Mouse (Mus musculus) induced T-regulatory cell, adult 2 months (primary cell): ENCODE data around the gene Sacm1l.

Experiments
- DNase-seq: peaks from one replicate; pipeline ENCODE4 v3.0.0-alpha.2; 2012; ENCODE audit warnings: low read depth

The Sacm1l gene

DNA sequence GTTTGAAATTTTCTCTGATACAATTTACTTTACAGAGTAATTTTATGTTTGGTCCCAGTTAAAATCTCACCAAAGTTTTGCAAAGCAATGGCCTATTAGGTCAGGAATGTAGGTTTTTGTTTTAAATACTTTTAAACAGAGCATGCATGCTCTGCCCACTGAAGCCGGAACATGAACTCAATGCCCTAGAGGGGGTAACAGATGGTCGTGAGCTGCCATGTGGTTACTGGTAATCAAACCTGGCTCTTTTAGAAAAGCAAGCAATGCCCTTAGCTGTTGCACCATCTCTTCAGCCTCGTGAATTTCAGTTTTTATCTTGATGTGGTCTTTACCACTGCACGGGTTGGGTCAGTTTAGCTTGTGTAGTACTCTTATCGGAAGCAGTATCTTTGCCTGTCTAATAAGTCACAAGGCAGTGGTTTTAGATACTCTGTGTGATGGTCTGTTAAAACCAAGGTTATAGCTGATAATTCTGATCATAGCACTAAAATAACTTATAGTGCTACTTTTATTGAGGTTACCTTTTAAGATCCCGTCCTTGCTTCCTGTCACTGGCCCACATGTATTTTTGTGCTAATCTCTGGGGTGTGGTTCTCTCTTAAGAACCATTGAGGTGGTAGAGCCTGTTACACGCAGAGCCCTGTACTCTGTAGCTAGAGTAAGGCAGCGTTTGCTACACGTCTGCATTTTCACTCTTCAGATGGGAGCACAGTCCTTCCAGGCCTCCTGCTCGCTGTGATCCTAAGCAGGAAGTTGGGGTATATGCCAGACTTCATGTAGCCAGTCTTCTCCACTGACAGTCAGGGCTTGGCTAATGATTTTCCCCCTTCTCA lies 48.0 kb downstream of the Sacm1l start:
- no peak for DNase-seq

- no peak for DNase-seq
These were observed 59.8 kb downstream of the Sacm1l start for GRCm38 (mm10) chr9:123589240-123589910.

- DNase-seq: no peak
These were observed 65.6 kb downstream of the Sacm1l start for GRCm38 (mm10) chr9:123595194-123595593.

DNA sequence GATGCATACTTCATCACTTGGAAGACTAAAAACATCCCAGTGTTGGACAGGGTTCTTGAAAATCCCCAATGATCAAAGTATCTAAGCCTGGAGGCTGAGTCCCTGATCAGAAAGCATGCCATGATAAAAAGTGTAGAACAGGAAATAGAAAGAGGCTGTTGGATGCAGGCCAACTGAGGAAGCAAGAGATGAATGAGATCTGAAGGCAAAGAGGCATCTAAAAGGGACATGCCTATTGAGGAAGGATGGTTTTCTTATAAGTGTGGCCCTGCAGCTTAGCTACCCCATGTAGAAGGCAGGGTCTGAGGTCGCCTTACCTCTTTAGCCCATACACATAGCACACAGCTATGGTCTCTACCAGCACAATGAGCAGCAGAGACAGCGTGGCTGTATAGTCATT lies 67.4 kb downstream of the Sacm1l start:
- no peak for DNase-seq

- DNase-seq: no peak
These were observed 67.8 kb downstream of the Sacm1l start for GRCm38 (mm10) chr9:123597376-123597775.

DNA sequence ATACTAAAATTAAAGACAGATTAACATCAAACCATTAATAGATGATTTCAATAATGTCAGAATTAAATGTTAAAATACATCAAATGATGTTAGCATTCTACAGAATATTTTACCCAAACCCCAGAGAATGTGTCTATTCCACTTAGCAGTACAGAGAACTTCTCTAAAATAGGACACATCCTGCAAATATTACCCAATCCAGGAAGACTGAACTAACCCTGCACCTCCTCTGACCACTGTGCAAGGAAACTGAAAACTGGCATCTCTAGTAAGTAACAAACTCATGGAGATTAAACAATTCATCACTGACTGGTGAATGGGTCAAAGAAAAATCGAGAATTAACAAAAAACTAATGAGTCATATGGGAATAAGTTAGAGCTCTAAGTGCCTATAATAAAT lies 72.0 kb downstream of the Sacm1l start:
- no peak for DNase-seq

DNA sequence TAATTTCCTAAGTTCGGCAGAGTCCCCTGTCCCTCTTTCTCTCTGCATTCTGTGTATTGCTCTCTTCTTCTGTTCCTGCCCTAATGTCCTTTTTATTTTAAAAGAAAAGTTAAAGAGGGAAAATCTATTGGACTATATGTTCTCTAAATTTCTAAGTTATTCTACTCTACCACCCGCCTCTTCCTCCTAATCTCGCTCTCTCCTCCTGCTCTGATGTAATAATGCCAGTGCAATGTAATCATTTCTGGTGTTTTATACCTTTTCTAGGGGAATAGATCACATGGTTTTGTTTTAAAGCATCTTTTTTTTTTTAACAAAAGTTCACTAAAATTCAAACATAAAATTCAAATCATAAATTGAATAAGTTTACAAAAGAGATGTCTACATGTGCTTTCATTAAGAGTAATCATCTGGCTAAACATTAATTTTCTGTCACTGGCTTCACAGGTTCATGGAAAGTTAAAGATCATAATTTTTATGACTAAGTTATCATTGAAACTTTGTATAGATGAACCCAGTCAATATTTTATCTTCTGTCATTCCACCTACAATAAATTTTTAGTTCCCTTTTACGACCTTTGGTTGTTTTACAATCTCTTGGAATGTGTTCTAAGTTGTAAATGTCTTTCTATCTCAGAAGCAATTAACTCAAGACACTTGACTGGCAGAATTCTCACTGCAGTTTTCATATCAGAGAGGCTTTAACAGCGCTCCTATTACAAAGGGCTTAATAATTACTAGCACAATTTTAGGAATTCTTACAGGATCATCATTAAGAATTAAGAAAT lies 90.9 kb downstream of the Sacm1l start:
- no peak for DNase-seq

- DNase-seq: no peak
These were observed 95.2 kb downstream of the Sacm1l start for GRCm38 (mm10) chr9:123624741-123625140.

GRCm38 (mm10) chr9:123625821-123626220 lies 96.3 kb downstream of the Sacm1l start:
- no peak for DNase-seq

- no peak for DNase-seq
These were observed 102.1 kb downstream of the Sacm1l start for GRCm38 (mm10) chr9:123631666-123632065.

GRCm38 (mm10) chr9:123632281-123632680 lies 102.7 kb downstream of the Sacm1l start, which contains the start of gene Slc6a20b:
Gene Slc6a20b (minus strand): TSS chr9:123632565.
- DNase-seq: no peak

- no peak for DNase-seq
These were observed 103.4 kb downstream of the Sacm1l start for GRCm38 (mm10) chr9:123632993-123633392.

- DNase-seq: no peak
These were observed 107.2 kb downstream of the Sacm1l start for GRCm38 (mm10) chr9:123636771-123637170.

- DNase-seq: no peak
These were observed 108.7 kb downstream of the Sacm1l start for GRCm38 (mm10) chr9:123638231-123638630.

GRCm38 (mm10) chr9:123638668-123639089 lies 109.1 kb downstream of the Sacm1l start:
- peak; percentile 51 for DNase-seq

GRCm38 (mm10) chr9:123640106-123640505 lies 110.5 kb downstream of the Sacm1l start:
- no peak for DNase-seq
